Mouse (Mus musculus): ENCODE measurements around the gene Coro1a.

GRCm38 (mm10) chr7:126725077-126725476 is 17.5 kb upstream of the Coro1a start:
- no peak for TF ChIP-seq CTCF (IDR thresholded peaks at IDR 0.05; ENCODE audit: extremely low read depth, insufficient read length, insufficient replicate concordance, low read depth, low read length)
- TF ChIP-seq POLR2A (IDR thresholded peaks at IDR 0.05; ENCODE audit: low read depth, low read length) = no peak

Measured in small intestine, adult 2 months (tissue).